Mouse (Mus musculus) layer of hippocampus, adult 2 months (tissue): ENCODE measurements around the gene Hlcs. TPM values are rescaled to one million over a fixed set of nuclear protein-coding genes. Genes with fewer than 3 reads are reported as not detected.
A peak's percentile ranks its signal among the peaks of the same experiment; 100 is the strongest.

Source experiments
- DNase-seq, 2 experiments: peaks; one replicate each; pipeline ENCODE4 v3.0.0; 2022; ENCODE audit warnings: low spot score in 2 of 2
- H3K27ac ChIP-seq: fragments of 200-600 bp; 2 replicates; pipeline ENCODE4 v1.8.1; 2022
- H3K4me3 ChIP-seq: fragments of 200-600 bp; 2 replicates; pipeline ENCODE4 v1.8.1; 2022; ENCODE audit warnings: mild to moderate bottlenecking
- CTCF ChIP-seq: fragments of 200-600 bp; conservative IDR thresholded peaks from 2 replicates; pipeline ENCODE4 v1.8.1; 2022; ENCODE audit warnings: antibody characterized with exemption, mild to moderate bottlenecking, moderate library complexity
- long read RNA-seq, 2 experiments: library from polyadenylated mRNA; stranded (forward); transcript quantifications; one replicate each; pipeline ENCODE4 v2.0.0; 2021; ENCODE audit warnings: borderline mapping rate in 2 of 2
- total RNA-seq, 2 experiments: library from RNA; stranded (reverse); gene quantifications; 2 replicates each; pipeline ENCODE4 v1.2.3; 2021

The Hlcs gene
- 10 to 100 TPM; 14.0 to 15.2 TPM for total RNA-seq
- long read RNA-seq, experiment 1, full-length matches to known transcripts = 4 of 10 reads
- long read RNA-seq, experiment 1, partial matches to known transcripts = 1 of 10 reads
- long read RNA-seq, experiment 1, other reads (novel, unspliced or antisense) = 5 of 10 reads
- long read RNA-seq, experiment 2, full-length matches to known transcripts = 3 of 9 reads
- long read RNA-seq, experiment 2, partial matches to known transcripts = 5 of 9 reads
- long read RNA-seq, experiment 2, other reads (novel, unspliced or antisense) = 1 of 9 reads

GRCm38 (mm10) chr16:94313229-94314030 lies at the start of gene Hlcs:
Gene Hlcs, minus strand, starts transcription at chr16:94313571.
- DNase-seq = peak; percentile 96 to 99
- H3K4me3 ChIP-seq = peak within 1 kb of the TSS; percentile 86
- peak; percentile 99 for TF ChIP-seq CTCF

GRCm38 (mm10) chr16:94362174-94362873 lies 49.0 kb upstream of the Hlcs start:
- Histone ChIP-seq H3K27ac (peak overlapping the region; percentile 85), H3K4me3 (no peak overlapping the region)
- peak; percentile 67 to 90 for DNase-seq
- no peak for TF ChIP-seq CTCF

More at GRCm38 (mm10) chr16:94313229-94314030, at the start of gene Hlcs:
- H3K27ac ChIP-seq = peak within 1 kb of the TSS; percentile 99

- no peak overlapping the region for H3K4me3 ChIP-seq
- DNase-seq = no peak
- H3K27ac ChIP-seq = peak overlapping the region; percentile 85; the same call in 1 of the 2 replicates
- no peak for TF ChIP-seq CTCF
These were observed 47.4 kb upstream of the Hlcs start for GRCm38 (mm10) chr16:94360578-94361350.

- H3K4me3 ChIP-seq = no peak overlapping the region
- no peak overlapping the region for H3K27ac ChIP-seq
- DNase-seq = no peak
- no peak for TF ChIP-seq CTCF
These were observed 44.7 kb upstream of the Hlcs start for GRCm38 (mm10) chr16:94358091-94358490.

- no peak for DNase-seq
- Histone ChIP-seq H3K27ac (no peak overlapping the region), H3K4me3 (no peak overlapping the region)
- no peak for TF ChIP-seq CTCF
These were observed 43.6 kb upstream of the Hlcs start for GRCm38 (mm10) chr16:94356776-94357494.

GRCm38 (mm10) chr16:94356046-94356445 lies 42.7 kb upstream of the Hlcs start:
- Histone ChIP-seq H3K27ac (no peak overlapping the region), H3K4me3 (no peak overlapping the region)
- TF ChIP-seq CTCF = no peak
- no peak for DNase-seq

GRCm38 (mm10) chr16:94354450-94354849 lies 41.1 kb upstream of the Hlcs start:
- peak; percentile 30 to 40 for DNase-seq
- TF ChIP-seq CTCF = no peak
- Histone ChIP-seq H3K27ac (peak overlapping the region; percentile 59; the same call in 1 of the 2 replicates), H3K4me3 (no peak overlapping the region)

- no peak for DNase-seq
- TF ChIP-seq CTCF = no peak
- no peak overlapping the region for H3K4me3 ChIP-seq
- H3K27ac ChIP-seq = peak overlapping the region; percentile 47; the same call in 1 of the 2 replicates
These were observed 36.9 kb upstream of the Hlcs start for GRCm38 (mm10) chr16:94350287-94350677.

- Histone ChIP-seq H3K27ac (peak overlapping the region; percentile 47; the same call in 1 of the 2 replicates), H3K4me3 (peak overlapping the region; percentile 19; the same call in 1 of the 2 replicates)
- no peak for TF ChIP-seq CTCF
- no peak for DNase-seq
These were observed 36.4 kb upstream of the Hlcs start for GRCm38 (mm10) chr16:94349588-94350286.

GRCm38 (mm10) chr16:94348779-94349178 lies 35.4 kb upstream of the Hlcs start:
- no peak overlapping the region for H3K4me3 ChIP-seq
- H3K27ac ChIP-seq = no peak overlapping the region
- DNase-seq = no peak
- no peak for TF ChIP-seq CTCF

GRCm38 (mm10) chr16:94347080-94347731 lies 33.8 kb upstream of the Hlcs start:
- DNase-seq = no peak
- Histone ChIP-seq H3K4me3 (no peak overlapping the region), H3K27ac (no peak overlapping the region)
- no peak for TF ChIP-seq CTCF
